Mouse (Mus musculus) thymus, postnatal 25 days (tissue): ENCODE measurements at regions not wholly inside any gene's neighbourhood (a gene's known extent, or its start where the extent isn't known, plus 50 kb on each side); places are given as distances from the start of the nearest gene placed in this dataset.

Experiments used
- DNase-seq: peaks from one replicate; pipeline ENCODE4 v3.0.0; 2022

DNA sequence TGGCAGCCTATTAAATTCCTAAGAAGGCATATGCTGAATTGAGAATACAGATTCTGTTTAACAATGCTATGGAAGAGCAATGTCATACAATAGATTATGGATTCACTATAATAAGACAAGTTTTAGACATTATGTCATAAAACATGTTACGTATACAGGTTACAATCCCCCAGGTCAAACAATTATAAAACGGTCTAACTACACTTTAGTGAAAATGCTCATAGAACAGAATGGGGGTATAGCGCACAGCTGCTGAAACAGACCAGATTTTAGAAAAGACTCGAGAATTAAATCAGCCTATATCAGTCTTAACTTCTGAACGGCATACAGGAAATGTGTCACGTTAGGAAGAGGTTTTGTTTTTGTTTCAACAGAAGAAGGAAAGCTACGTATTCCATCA lies 660.5 kb upstream of the Sel1l start:
- no peak for DNase-seq

DNA sequence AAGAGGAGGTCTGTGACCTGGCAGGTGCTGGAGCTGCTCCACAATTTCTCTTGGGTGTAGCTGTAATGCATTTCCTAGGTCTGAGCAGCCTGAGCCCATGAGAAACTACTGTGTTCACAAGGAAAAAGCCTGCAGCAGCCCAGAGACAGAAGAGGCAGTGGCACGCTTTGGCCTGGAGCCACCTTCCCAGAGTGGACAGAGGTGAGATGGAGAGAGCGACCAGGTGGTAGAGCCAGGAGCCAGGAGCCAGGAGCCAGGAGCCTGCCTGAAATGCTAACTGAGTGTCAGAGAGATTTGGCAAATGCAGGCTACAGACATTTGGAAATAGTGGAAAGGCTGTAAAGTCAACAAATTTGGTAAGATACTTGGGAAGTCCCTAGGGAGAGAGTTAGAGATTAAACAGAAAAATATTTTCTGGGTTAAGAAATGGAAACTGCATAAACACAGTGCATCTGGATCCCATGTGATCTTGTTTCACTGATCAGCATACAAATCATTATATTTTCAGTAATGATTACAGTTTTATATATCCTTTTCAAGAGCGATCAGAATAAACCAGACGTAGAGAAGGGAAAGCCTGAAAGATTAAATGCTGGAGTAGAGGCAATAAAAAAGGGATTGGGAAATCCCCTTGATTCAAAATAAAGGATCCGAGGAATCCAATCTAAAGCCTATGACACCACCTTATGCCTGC lies 660.0 kb upstream of the Sel1l start:
- no peak for DNase-seq

GRCm38 (mm10) chr12:92483984-92484383 lies 635.0 kb upstream of the Sel1l start:
- no peak for DNase-seq

DNA sequence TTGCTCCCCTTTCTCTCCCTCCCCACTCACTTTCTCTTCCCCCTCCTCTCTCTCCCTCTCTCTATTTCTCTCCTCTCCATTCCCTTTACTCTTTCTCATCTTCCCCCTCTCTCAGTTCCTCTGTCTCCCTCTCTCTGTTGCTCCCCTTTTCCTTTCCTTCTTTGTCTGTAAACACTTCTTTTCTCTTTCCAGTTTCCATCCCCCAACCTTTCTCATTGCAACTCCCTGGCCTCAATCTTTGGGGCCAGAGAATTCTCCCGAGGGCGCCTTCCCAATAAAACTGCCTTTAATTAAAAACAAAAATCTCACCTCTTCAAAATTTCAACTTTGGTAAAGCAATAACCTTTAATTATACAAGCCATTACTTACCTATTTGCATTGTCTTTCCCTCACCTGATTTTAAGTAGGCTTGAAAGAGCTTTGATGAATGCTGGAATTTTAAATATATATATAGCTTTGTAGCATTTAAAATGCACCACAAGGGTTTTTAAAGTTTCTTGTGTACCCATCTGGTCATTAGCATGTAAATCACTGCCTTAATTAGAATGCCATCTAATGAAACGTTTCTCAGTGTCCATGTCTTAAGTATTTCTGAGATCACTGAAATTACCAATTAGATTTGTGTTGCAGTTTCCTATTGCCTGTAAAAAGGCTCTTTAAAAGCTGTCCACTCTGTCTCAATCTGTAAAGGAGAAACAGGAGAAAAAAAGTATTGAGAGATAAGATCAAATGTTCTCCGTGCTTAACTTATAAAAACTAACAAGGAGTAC lies 625.5 kb upstream of the Sel1l start:
- no peak for DNase-seq

DNA sequence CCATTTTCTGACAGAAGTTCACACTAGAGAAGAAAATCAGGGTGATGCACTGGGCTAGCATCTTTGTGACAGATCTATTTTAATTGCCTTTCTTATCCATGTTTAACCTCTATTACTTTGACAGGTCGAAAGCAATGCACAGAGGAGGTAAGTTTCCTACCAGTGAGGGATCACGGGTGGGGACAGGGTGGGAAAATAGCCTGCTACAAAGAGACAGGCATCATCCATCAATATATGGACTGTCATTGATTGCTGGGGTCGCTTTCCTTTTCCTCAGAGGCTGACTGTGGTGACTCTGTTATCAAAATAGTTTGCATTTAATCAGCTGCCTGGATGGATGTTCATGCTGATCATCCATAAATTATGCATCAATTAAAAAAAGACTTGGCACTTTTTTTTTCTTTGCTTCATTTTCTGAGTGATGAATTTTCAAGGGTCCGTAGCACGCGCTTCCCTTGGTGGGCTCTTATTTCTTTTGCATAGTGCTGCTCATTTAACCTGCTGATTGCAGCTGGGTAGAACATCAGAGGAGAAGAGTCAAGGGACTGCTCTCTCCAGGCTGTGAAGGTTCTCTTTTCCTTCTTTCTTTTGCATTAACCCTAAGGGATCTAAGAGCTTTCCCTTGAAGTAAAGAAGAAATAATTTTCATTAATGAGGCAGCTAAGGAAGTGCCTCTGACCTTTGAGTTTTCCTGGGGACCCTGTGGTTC lies 602.3 kb upstream of the Sel1l start:
- no peak for DNase-seq

DNA sequence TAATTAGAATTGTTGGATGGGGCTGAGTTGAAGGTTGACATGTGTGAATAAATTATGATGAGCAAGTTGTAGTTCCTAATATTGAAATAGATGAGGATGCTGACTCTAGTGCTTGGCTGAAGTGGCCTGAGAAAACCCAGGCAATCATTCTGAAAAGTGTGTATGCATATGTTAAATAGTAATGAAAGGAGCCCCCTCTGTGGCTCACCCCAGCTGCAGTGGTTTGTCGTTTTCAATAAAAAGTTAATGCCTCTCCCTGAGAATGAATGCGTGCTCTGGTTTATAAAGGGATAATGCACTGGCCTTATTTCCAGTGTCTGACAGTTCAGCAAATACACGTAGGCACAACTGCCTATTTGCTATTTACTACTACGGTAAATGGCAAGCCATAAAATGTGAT lies 569.5 kb upstream of the Sel1l start:
- DNase-seq, result no peak

GRCm38 (mm10) chr12:92405506-92405905 lies 556.5 kb upstream of the Sel1l start:
- no peak for DNase-seq

DNA sequence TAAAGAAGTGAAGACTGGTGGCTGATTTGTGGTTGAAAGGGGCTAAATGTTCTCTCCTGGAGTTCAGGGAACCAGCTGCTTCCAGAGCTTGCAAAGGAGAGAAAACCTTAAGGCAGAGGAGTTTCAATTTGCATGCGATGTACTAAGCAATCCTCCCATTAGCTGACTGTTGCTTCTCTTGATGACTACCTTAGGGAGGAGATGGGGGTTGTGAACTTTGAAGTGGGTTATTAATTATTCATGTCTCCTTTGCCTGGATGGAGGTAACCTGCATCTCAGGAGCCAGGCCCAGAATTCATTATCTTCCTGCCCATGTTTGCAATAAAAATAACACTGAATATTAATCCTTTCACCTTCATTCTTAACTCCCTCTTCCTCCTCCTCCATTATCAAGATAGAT lies 552.0 kb upstream of the Sel1l start:
- DNase-seq, result no peak

- no peak for DNase-seq
Measured at GRCm38 (mm10) chr12:92386195-92386594, 537.2 kb upstream of the Sel1l start.

GRCm38 (mm10) chr12:92384266-92384937 lies 535.4 kb upstream of the Sel1l start:
- no peak for DNase-seq

DNA sequence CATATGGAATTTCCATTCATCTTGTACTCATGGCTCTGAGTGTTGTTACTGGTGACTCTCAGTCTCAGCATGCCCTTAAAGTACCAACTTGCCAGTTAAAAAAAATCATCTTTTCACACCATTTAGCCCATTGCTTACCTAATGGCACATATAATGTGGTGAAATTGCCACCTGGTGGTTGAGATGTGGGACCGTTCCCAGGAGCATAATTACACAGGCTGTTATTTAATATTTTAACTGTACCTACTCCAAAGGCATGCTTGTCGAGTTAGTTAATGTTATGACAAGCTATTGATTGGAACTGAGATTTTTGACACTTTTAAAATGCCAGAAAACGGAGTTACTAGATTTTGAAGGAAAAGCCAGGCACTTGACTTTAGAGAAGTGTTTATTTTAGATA lies 530.2 kb upstream of the Sel1l start:
- no peak for DNase-seq

GRCm38 (mm10) chr12:92365926-92366325 lies 517.0 kb upstream of the Sel1l start:
- DNase-seq, result no peak

GRCm38 (mm10) chr12:92353386-92354257 lies 504.7 kb upstream of the Sel1l start:
- DNase-seq, result no peak

- no peak for DNase-seq
Measured at GRCm38 (mm10) chr12:92318241-92318640, 469.3 kb upstream of the Sel1l start.

DNA sequence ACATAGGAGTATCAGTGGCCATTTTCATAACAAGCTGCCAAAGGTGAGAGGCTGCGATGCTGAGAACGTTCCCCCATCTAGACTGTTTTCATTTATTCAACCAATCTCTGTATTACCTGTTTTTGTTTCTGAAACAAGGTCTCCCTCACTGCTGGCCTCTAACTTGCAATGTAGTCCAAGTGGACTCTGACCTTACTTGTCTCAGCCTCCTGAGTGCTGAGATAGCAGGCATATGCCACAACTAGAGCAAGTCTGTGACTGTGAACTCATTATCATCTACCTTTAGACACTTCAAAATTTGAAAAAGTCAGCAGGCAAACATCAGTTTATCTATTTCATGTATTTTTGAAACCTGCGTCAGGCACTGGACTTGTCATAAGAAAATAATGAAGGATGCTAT lies 468.7 kb upstream of the Sel1l start:
- DNase-seq, result no peak

GRCm38 (mm10) chr12:92316285-92316684 lies 467.3 kb upstream of the Sel1l start:
- no peak for DNase-seq

GRCm38 (mm10) chr12:92315820-92316219 lies 466.9 kb upstream of the Sel1l start:
- no peak for DNase-seq

DNA sequence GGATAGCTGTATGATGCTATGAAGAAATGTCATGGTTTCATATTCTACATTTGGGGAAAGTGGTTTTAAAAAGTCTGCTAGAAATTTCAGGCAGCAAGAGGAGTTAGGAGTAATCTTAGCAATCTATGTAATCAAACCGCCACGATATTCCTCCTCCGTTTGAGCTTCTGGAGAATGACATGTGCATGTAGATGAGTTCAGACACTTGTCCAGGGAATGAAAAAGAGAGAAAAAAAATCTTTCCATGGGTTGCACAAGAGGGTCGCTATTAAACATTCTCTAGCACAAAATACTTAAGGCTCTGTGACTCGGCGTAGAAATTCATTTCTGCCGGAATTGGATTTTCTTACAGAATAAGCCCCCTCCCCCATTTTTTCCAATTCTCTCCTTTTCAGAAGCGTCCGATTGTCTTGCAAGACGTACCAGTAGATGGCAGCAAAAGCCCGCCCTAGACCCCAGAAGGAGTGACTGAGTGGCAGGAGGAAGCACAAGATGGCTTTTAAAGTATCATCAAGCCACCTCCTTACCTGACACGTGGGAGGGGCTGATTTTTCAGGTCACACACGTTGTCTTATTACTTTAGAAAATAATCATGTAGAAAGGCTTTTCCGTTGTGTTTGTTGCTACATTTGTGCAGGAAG lies 454.1 kb upstream of the Sel1l start:
- DNase-seq, result peak; percentile 50

DNA sequence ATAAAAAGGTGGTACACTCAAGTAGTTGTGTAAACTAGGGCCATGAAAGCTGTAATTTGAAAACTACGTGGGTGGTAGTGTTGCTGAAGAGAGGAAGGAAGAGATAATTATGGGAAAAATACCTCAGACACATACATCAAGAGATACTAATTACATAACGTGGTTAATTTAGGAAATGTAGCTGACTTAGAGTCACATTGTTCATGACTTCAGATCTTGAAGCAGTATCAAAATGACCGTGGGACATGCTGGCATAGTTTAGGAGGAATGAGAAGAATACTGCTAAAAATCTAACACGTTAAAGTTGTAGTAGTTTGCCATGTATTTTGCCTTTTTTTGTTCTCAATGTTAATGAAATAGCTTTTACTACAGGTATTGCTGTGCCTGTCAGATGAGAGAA lies 445.9 kb upstream of the Sel1l start:
- DNase-seq, result no peak

DNA sequence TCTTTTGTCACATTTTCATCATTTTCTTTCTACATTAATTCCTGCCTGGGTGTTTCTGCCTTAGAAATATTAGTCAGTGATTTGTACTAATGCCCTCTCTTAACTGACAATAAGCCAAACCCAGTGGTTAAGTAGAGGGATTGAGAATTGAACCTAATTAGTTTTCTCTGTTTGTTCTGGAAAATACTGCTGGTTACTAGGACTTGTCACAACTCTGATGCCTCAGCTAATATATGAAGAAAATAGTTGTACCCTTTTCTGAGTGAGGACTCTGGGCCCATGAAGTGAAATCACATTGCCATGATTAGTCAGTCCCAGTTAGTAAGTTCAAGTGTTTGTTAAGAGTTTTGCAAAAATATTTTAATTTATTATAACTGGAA lies 444.4 kb upstream of the Sel1l start:
- no peak for DNase-seq

GRCm38 (mm10) chr12:92292460-92293340 lies 443.7 kb upstream of the Sel1l start:
- DNase-seq, result no peak
